In the genomic region with DNA sequence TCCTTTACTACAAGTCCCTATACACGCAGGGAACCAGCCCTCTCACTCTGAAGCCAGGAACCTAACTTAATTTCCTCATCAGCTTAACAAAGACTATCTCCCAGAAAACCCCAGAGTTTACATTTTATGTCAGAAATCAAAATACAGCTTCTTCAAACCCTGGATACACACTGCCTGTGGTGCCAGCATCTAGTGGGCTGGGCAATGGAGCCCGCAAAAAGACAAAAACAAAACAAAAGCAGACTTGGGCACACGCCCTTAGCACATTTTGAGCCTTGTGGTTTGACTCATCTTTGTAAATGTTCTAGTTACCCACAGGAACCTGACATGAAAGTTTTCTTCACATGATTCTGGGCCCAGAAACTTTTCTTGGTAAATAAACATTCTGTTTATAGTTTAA, we compare ENCODE assay signal across 10 mouse cellular contexts. TPM values are rescaled to one million over a fixed set of nuclear protein-coding genes. Genes with fewer than 3 reads are reported as not detected.
A peak's percentile ranks its signal among the peaks of the same experiment; 100 is the strongest.
DNase-seq lines count a peak whose midpoint lies in the region; ATAC-seq and TF ChIP-seq lines count a peak whose summit lies in the region.
"Had no signal": no experiment of that assay in that cellular context is flagged by ENCODE, and none has a peak within 500 bp of the region (broad histone marks: within the 10 kb centered on the region; RNA-seq: fewer than 3 reads in every experiment).

No protein-coding gene starts in this region.

- DNase-seq in heart, postnatal 0 days (ENCODE audit: low spot score): no peak
- DNase-seq in heart, postnatal 14 days: no peak
- DNase-seq in 416B (ENCODE audit: low read depth): peak; percentile 47
- peak; percentile 14 for DNase-seq in Muller cell, postnatal 12 days (ENCODE audit: inconsistent ontology term)
- DNase-seq in adrenal gland, adult 8-10 months: no peak
- DNase-seq in cerebellum, adult 9-11 months: no peak

- TF ChIP-seq EP300 in heart, postnatal 0 days (IDR thresholded peaks at IDR 0.05; ENCODE audit: low read depth): no peak

- H3K9me3 ChIP-seq in heart, postnatal 0 days (replicated peaks; ENCODE audit: control insufficient read depth, low read length): no peaks in the 10 kb centered on the region
- no peaks in the 10 kb centered on the region for H3K9me3 ChIP-seq in stomach, embryonic 15.5 days
- H3K9me3 ChIP-seq: heart, embryonic 15.5 days; limb, embryonic 12.5 days had no signal

- no peaks in the 10 kb centered on the region for H3K36me3 ChIP-seq in heart, postnatal 0 days (replicated peaks; ENCODE audit: control insufficient read depth, insufficient read depth, low read length)
- no peaks in the 10 kb centered on the region for H3K36me3 ChIP-seq in stomach, embryonic 15.5 days
- H3K36me3 ChIP-seq: heart, embryonic 15.5 days had no signal

- no peaks in the 10 kb centered on the region for H3K27me3 ChIP-seq in heart, postnatal 0 days (ENCODE audit: control insufficient read depth, insufficient read depth, low read length)
- no peaks in the 10 kb centered on the region for H3K27me3 ChIP-seq in stomach, embryonic 15.5 days (replicated peaks)
- H3K27me3 ChIP-seq: heart, embryonic 15.5 days; limb, embryonic 12.5 days had no signal

- no peak overlapping the region for H3K9ac ChIP-seq in heart, postnatal 0 days (replicated peaks; ENCODE audit: low read depth, low read length)
- no peak overlapping the region for H3K9ac ChIP-seq in stomach, embryonic 15.5 days
- H3K9ac ChIP-seq: heart, embryonic 15.5 days; limb, embryonic 12.5 days had no signal

- H3K4me1 ChIP-seq in heart, postnatal 0 days (ENCODE audit: control insufficient read depth, insufficient read depth): peaks cover 15% of the 10 kb centered on the region
- H3K4me1 ChIP-seq in stomach, embryonic 15.5 days: no peaks in the 10 kb centered on the region; the same call in 1 of the 2 replicates

- intact Hi-C loops in heart, postnatal 14 days (cut with DNase I): loop anchor here (1.0 to 5.0 kb wide), 2 partner anchors 87 to 142 kb away; no protein-coding TSS in a partner anchor

- ATAC-seq in heart, postnatal 0 days (ENCODE audit: insufficient read depth, low read depth): no peak
- no peak for ATAC-seq in stomach, embryonic 15.5 days (ENCODE audit: insufficient read depth, low FRiP score, low read depth)
- ATAC-seq: midbrain, embryonic 16.5 days had no signal

- H3K4me2 ChIP-seq in heart, postnatal 0 days (ENCODE audit: low read depth, low read length): no peak overlapping the region
- H3K4me2 ChIP-seq in stomach, embryonic 15.5 days: no peak overlapping the region
- H3K4me2 ChIP-seq: heart, embryonic 15.5 days; limb, embryonic 12.5 days had no signal

- TF ChIP-seq CTCF in heart, postnatal 0 days (IDR thresholded peaks at IDR 0.05; ENCODE audit: low read depth): no peak

- WGBS in heart, postnatal 0 days: 53% methylated on average over 3 of the region's 3 CpGs
- 55% methylated on average over 3 of the region's 3 CpGs for WGBS in stomach, embryonic 15.5 days

- no peak overlapping the region for H3K4me3 ChIP-seq in heart, postnatal 0 days (ENCODE audit: low read depth, low read length)
- no peak overlapping the region for H3K4me3 ChIP-seq in stomach, embryonic 15.5 days (replicated peaks)
- H3K4me3 ChIP-seq: heart, embryonic 15.5 days; limb, embryonic 12.5 days had no signal

- H3K27ac ChIP-seq in heart, postnatal 0 days (ENCODE audit: low read depth): peak overlapping the region; percentile 13; the same call in 1 of the 2 replicates
- peak overlapping the region; percentile 5; the same call in 1 of the 2 replicates for H3K27ac ChIP-seq in stomach, embryonic 15.5 days
- H3K27ac ChIP-seq: heart, embryonic 15.5 days; limb, embryonic 12.5 days had no signal

RNA-seq across cellular contexts. Expression of a gene that starts 13.8 kb away (rescaled TPM):
- 46.4 and 52.6 TPM in 2 replicates for total RNA-seq in heart, postnatal 0 days (2014; rRNA removed; ENCODE audit: low replicate concordance)
- polyA plus RNA-seq in heart, postnatal 0 days (2015; fragmentation: Nextera tagmentation; extraction: Ambion mirVana): 107 and 109 TPM in 2 replicates
- total RNA-seq in heart, postnatal 14 days (2021): 10 to 100 TPM; 70.8 to 72.2 TPM
- 164 and 165 TPM in 2 replicates for polyA plus RNA-seq in stomach, embryonic 15.5 days (2015; fragmentation: Nextera tagmentation; extraction: Ambion mirVana)
- 100 to 1,000 TPM; 173 to 211 (median 196) TPM for total RNA-seq in adrenal gland, adult 8-10 months (2022)

Comparison
In these comparisons a context has a peak if more than half of its experiments do, and no peak if none do; other contexts are left out.
1. DNase-seq: peak in 416B (single experiment) and Muller cell, postnatal 12 days (single experiment); none in heart, postnatal 0 days (single experiment), heart, postnatal 14 days (0 of 2), adrenal gland, adult 8-10 months (single experiment) and cerebellum, adult 9-11 months (single experiment).